16 mouse cellular contexts compared by ENCODE assay signal in the genomic region with DNA sequence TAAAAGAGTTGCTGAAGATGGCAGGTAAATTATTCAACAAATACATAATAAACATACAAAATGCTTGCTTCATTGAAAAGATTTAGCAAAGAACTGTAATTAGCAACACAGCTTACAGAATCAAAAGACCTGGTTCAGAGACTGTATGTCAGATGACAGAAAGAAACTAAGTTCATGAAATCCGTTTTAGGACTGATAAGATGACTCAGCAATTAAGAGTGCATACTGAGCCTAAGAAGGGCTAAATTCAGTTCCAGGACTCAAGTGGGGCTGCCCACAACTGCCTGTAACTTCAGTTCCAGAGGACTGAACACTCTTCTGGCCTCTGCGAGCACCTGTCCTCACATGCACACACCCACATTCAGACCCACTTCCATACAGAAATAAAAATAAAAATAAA.
"Had no signal": no experiment of that assay in that cellular context is flagged by ENCODE, and none has a peak within 500 bp of the region (broad histone marks: within the 10 kb centered on the region; RNA-seq: fewer than 3 reads in every experiment).

No protein-coding gene starts in this region.

- H3K9me3 ChIP-seq: midbrain, embryonic 10.5 days; midbrain, embryonic 12.5 days; neural tube, embryonic 13.5 days; neural tube, embryonic 15.5 days; stomach, embryonic 15.5 days had no signal

- H3K27ac ChIP-seq: midbrain, embryonic 10.5 days; midbrain, embryonic 12.5 days; neural tube, embryonic 13.5 days; neural tube, embryonic 15.5 days; stomach, embryonic 15.5 days; stomach, postnatal 0 days had no signal

- H3K9ac ChIP-seq: lung, embryonic 14.5 days; midbrain, embryonic 12.5 days; neural tube, embryonic 13.5 days; neural tube, embryonic 15.5 days; stomach, embryonic 15.5 days had no signal

- ATAC-seq: midbrain, embryonic 16.5 days had no signal

- H3K4me3 ChIP-seq: midbrain, embryonic 10.5 days; midbrain, embryonic 12.5 days; myocyte; neural tube, embryonic 13.5 days; neural tube, embryonic 15.5 days; stomach, embryonic 15.5 days had no signal

- DNase-seq: lung, adult 18-20 months; lung, embryonic 14.5 days; lung, postnatal 4 days; midbrain, embryonic 14.5 days; right cerebral cortex, postnatal 14 days; thymus, adult 2 months; thymus, postnatal 25 days; thymus, postnatal 4 days had no signal

- H3K27me3 ChIP-seq: midbrain, embryonic 12.5 days; neural tube, embryonic 13.5 days; neural tube, embryonic 15.5 days; stomach, embryonic 15.5 days had no signal
